In genomic region chr5:135725391-135725841, GRCm38 (mm10) we compare ENCODE assay signal across 10 mouse cellular contexts. TPM values are rescaled to one million over a fixed set of nuclear protein-coding genes. Genes with fewer than 3 reads are reported as not detected.
A peak's percentile ranks its signal among the peaks of the same experiment; 100 is the strongest.
DNase-seq lines count a peak whose midpoint lies in the region; ATAC-seq lines count a peak whose summit lies in the region.
"Had no signal": no experiment of that assay in that cellular context is flagged by ENCODE, and none has a peak within 500 bp of the region (broad histone marks: within the 10 kb centered on the region; RNA-seq: fewer than 3 reads in every experiment).

No protein-coding gene starts in this region.

- peaks cover 36% of the 10 kb centered on the region for H3K4me1 ChIP-seq in heart, embryonic 11.5 days (ENCODE audit: control insufficient read depth, insufficient read depth, low read length)
- H3K4me1 ChIP-seq in midbrain, embryonic 15.5 days = peaks cover 37% of the 10 kb centered on the region

- H3K9ac ChIP-seq in heart, embryonic 11.5 days (ENCODE audit: low read depth, low read length) = 0 out of 2 replicates have a peak overlapping the region, but pooled peaks have one; percentile 40
- H3K9ac ChIP-seq in midbrain, embryonic 15.5 days = peak overlapping the region; percentile 15; the same call in 1 of the 2 replicates

- ATAC-seq in heart, embryonic 11.5 days (replicated peaks; ENCODE audit: insufficient number of reproducible peaks, low FRiP score, low TSS enrichment) = no peak
- peak; percentile 88 for ATAC-seq in midbrain, embryonic 15.5 days (replicated peaks)
- ATAC-seq in granulocyte monocyte progenitor cell, adult 5-6 weeks (replicated peaks; ENCODE audit: poor library complexity, severe bottlenecking) = no peak

- WGBS in heart, embryonic 11.5 days (ENCODE audit: insufficient replicate concordance) = 22% methylated on average over 8 of the region's 8 CpGs
- WGBS in midbrain, embryonic 15.5 days = under 1% methylated on average over 8 of the region's 8 CpGs

- H3K27me3 ChIP-seq in heart, embryonic 11.5 days (ENCODE audit: control insufficient read depth, insufficient read depth, low read length) = no peaks in the 10 kb centered on the region
- no peaks in the 10 kb centered on the region for H3K27me3 ChIP-seq in midbrain, embryonic 15.5 days (replicated peaks)

- H3K9me3 ChIP-seq in heart, embryonic 11.5 days (replicated peaks; ENCODE audit: control insufficient read depth, low read length) = no peaks in the 10 kb centered on the region
- no peaks in the 10 kb centered on the region for H3K9me3 ChIP-seq in midbrain, embryonic 15.5 days

- peak overlapping the region; percentile 29 for H3K4me2 ChIP-seq in heart, embryonic 11.5 days
- H3K4me2 ChIP-seq in midbrain, embryonic 15.5 days = peak overlapping the region; percentile 47

- H3K36me3 ChIP-seq in heart, embryonic 11.5 days (ENCODE audit: control insufficient read depth, insufficient read depth, low read length) = peaks cover 8% of the 10 kb centered on the region; the same call in 1 of the 2 replicates
- H3K36me3 ChIP-seq in midbrain, embryonic 15.5 days (replicated peaks) = peaks cover 18% of the 10 kb centered on the region

- peak; percentile 59 for DNase-seq in adrenal gland, postnatal 14 days
- DNase-seq in adrenal gland, postnatal 25 days = no peak
- DNase-seq in embryo, embryonic 10 days (ENCODE audit: low spot score) = peak; percentile 79
- DNase-seq in layer of hippocampus, postnatal 14 days (ENCODE audit: low spot score in 2 of 2) = peak; percentile 44 to 45
- no peak for DNase-seq in testis, postnatal 14 days (ENCODE audit: low spot score)

- peak overlapping the region; percentile 69; the same call in 1 of the 2 replicates for H3K27ac ChIP-seq in heart, embryonic 11.5 days (ENCODE audit: low read depth, low read length)
- H3K27ac ChIP-seq in midbrain, embryonic 15.5 days = peak overlapping the region; percentile 84

- H3K4me3 ChIP-seq in heart, embryonic 11.5 days (ENCODE audit: low read depth, low read length) = no peak overlapping the region
- peak overlapping the region; percentile 20 for H3K4me3 ChIP-seq in midbrain, embryonic 15.5 days
- H3K4me3 ChIP-seq: erythroblast, embryonic 14.5 days; myocyte had no signal

RNA-seq across cellular contexts. Expression of gene Tmem120a, which starts 18.8 kb away (rescaled TPM):
- total RNA-seq in adrenal gland, postnatal 14 days (2021) = 26.8 and 45.4 TPM in 2 replicates
- total RNA-seq in adrenal gland, postnatal 25 days (2021) = 36.7 and 37.8 TPM in 2 replicates
- 31.3 and 34.7 TPM in 2 replicates for polyA plus RNA-seq in heart, embryonic 11.5 days (2014; fragmentation: Nextera tagmentation; extraction: Ambion mirVana)
- total RNA-seq in layer of hippocampus, postnatal 14 days (2021) = 10 to 100 TPM; 13.7 to 15.6 TPM
- 82.4 and 85.5 TPM in 2 replicates for polyA plus RNA-seq in midbrain, embryonic 15.5 days (2015; fragmentation: Nextera tagmentation; extraction: Ambion mirVana)
- total RNA-seq in granulocyte monocyte progenitor cell, adult 5-6 weeks (2014; fragmentation: Nextera tagmentation) = 19.1 and 22.9 TPM in 2 replicates
- 17.6 and 26.4 TPM in 2 replicates for total RNA-seq in granulocyte monocyte progenitor cell, adult 5-6 weeks (2017)

RNA-seq across cellular contexts. Expression of gene Styxl1, which starts 52.8 kb away (rescaled TPM):
- 0.30 and 0.37 TPM in 2 replicates for total RNA-seq in adrenal gland, postnatal 14 days (2021)
- 0.36 TPM in 1 of 2 replicates, not detected in the other for total RNA-seq in adrenal gland, postnatal 25 days (2021)
- 0.28 and 0.42 TPM in 2 replicates for polyA plus RNA-seq in heart, embryonic 11.5 days (2014; fragmentation: Nextera tagmentation; extraction: Ambion mirVana)
- total RNA-seq in layer of hippocampus, postnatal 14 days (2021) = under 1 TPM in 1 of 2 experiments, not detected in 1; 0.44 TPM
- polyA plus RNA-seq in midbrain, embryonic 15.5 days (2015; fragmentation: Nextera tagmentation; extraction: Ambion mirVana) = 0.50 TPM in 1 of 2 replicates, not detected in the other
- not detected in 2 replicates for total RNA-seq in granulocyte monocyte progenitor cell, adult 5-6 weeks (2014; fragmentation: Nextera tagmentation)
- 2.1 TPM in 1 of 2 replicates, not detected in the other for total RNA-seq in granulocyte monocyte progenitor cell, adult 5-6 weeks (2017)
- polyA plus RNA-seq: erythroblast, embryonic 14.5 days had no signal

RNA-seq across cellular contexts. Expression of gene Mdh2, which starts 52.9 kb away (rescaled TPM):
- total RNA-seq in adrenal gland, postnatal 14 days (2021) = 957 and 984 TPM in 2 replicates
- 408 and 463 TPM in 2 replicates for total RNA-seq in adrenal gland, postnatal 25 days (2021)
- 955 and 984 TPM in 2 replicates for polyA plus RNA-seq in heart, embryonic 11.5 days (2014; fragmentation: Nextera tagmentation; extraction: Ambion mirVana)
- total RNA-seq in layer of hippocampus, postnatal 14 days (2021) = 100 to 1,000 TPM; 463 to 479 TPM
- polyA plus RNA-seq in midbrain, embryonic 15.5 days (2015; fragmentation: Nextera tagmentation; extraction: Ambion mirVana) = 581 and 587 TPM in 2 replicates
- total RNA-seq in granulocyte monocyte progenitor cell, adult 5-6 weeks (2014; fragmentation: Nextera tagmentation) = 299 and 328 TPM in 2 replicates
- 154 and 224 TPM in 2 replicates for total RNA-seq in granulocyte monocyte progenitor cell, adult 5-6 weeks (2017)

RNA-seq across cellular contexts. Expression of gene Por, which starts 55.6 kb away (rescaled TPM):
- total RNA-seq in adrenal gland, postnatal 14 days (2021) = 190 and 216 TPM in 2 replicates
- total RNA-seq in adrenal gland, postnatal 25 days (2021) = 258 and 276 TPM in 2 replicates
- 32.4 and 37.4 TPM in 2 replicates for polyA plus RNA-seq in heart, embryonic 11.5 days (2014; fragmentation: Nextera tagmentation; extraction: Ambion mirVana)
- total RNA-seq in layer of hippocampus, postnatal 14 days (2021) = 10 to 100 TPM; 81.9 to 87.8 TPM
- 117 and 126 TPM in 2 replicates for polyA plus RNA-seq in midbrain, embryonic 15.5 days (2015; fragmentation: Nextera tagmentation; extraction: Ambion mirVana)
- 26.7 and 34.3 TPM in 2 replicates for total RNA-seq in granulocyte monocyte progenitor cell, adult 5-6 weeks (2014; fragmentation: Nextera tagmentation)
- total RNA-seq in granulocyte monocyte progenitor cell, adult 5-6 weeks (2017) = 20.6 and 28.7 TPM in 2 replicates

Comparison
In these comparisons a context has a peak if more than half of its experiments do, and no peak if none do; other contexts are left out.
1. DNase-seq: peak in adrenal gland, postnatal 14 days (single experiment), embryo, embryonic 10 days (single experiment) and layer of hippocampus, postnatal 14 days (2 of 2); none in adrenal gland, postnatal 25 days (single experiment) and testis, postnatal 14 days (single experiment).